Mouse (Mus musculus) bone marrow, adult 2 months (tissue): Measurements from ENCODE around the gene Sbno2. TPM values are rescaled to one million over a fixed set of nuclear protein-coding genes. Genes with fewer than 3 reads are reported as not detected.
"Not testable (repeated sequence)": the region's sequence is repeated elsewhere in the genome, so short reads cannot be mapped to it uniquely, and the experiment has no call there.

Experiments
- H3K27ac ChIP-seq: fragments of 200-500 bp; 2 replicates; pipeline ENCODE4 v1.5.1; 2012; ENCODE audit warnings: low read depth, mild to moderate bottlenecking, control low read depth, inconsistent platforms, low read length; ENCODE audit not compliant: control insufficient read depth, poor library complexity, insufficient read depth
- H3K4me1 ChIP-seq: fragments of 200-500 bp; 2 replicates; pipeline ENCODE4 v1.6.1; 2011; ENCODE audit warnings: low read length; ENCODE audit not compliant: control insufficient read depth, insufficient read depth
- H3K4me3 ChIP-seq: fragments of 200-500 bp; replicated peaks from 2 replicates; pipeline ENCODE3; 2011; ENCODE audit warnings: mild to moderate bottlenecking, low read depth, low read length, control low read depth; ENCODE audit not compliant: control insufficient read depth
- CTCF ChIP-seq: fragments of 200-500 bp; IDR thresholded peaks from 2 replicates; pipeline ENCODE4 v1.5.1; 2011; ENCODE audit warnings: low read length, control low read depth; ENCODE audit not compliant: control insufficient read depth, insufficient read depth
- POLR2A ChIP-seq: fragments of 200-500 bp; IDR thresholded peaks from 2 replicates; pipeline ENCODE4 v1.6.1; 2011; ENCODE audit warnings: low read depth, mild to moderate bottlenecking, control low read depth, low read length, borderline replicate concordance; ENCODE audit not compliant: control insufficient read depth
- WGBS: fragments of 180-500 bp; shearing (Covaris S2); methylation state at CpG from one replicate; pipeline ENCODE4 v1.1.7; 2018; 5-methylcytosine and 5-hydroxymethylcytosine counted together
- polyA plus RNA-seq: library from polyadenylated mRNA; stranded (reverse); fragments of >200 nt; gene quantifications from 2 replicates; pipeline ENCODE4 v1.2.4, GENCODE M21; 2011; ENCODE audit warnings: low replicate concordance; ENCODE audit not compliant: missing spikeins, insufficient read depth, insufficient read length

Sbno2 gene
- polyA plus RNA-seq, 1 experiment: 83.8 TPM

DNA sequence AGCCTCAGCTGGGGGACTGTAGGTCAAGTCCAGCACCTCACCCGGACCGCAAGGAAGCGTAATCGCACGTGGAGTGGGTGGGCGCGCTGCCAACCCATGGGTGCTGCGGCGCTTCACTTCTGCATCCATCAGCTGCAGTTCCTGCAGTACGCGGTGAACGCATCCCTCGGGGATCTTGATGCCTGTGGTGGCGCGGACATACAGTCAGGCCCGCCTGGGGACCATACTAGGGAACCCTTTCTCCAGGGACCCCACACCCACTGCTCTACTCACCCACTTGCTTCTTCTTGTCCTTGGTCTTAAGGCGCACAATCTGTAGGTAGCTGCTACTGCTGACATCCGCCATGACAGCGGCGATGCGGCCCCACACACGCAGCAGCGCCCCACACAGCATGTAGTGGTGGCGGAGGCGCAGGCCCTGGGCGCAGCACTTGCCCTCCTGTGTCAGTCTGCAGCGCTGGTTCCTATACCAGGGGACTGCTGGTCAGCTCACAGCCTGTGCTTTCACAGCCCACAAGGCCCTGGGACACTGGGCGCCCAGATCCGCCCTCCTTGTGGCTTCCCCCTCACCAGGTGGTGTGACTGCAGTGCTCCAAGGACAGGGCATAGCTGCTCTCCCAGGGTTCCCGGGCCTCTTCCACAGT is 47.6 kb downstream of the Sbno2 start:
- Histone ChIP-seq H3K4me1 (peaks cover 2% of the 10 kb centered on the region; the same call in 1 of the 2 replicates), H3K27ac (no peak overlapping the region), H3K4me3 (no peak overlapping the region)
- WGBS: 83% methylated on average over 30 of the region's 30 CpGs
- no peak for TF ChIP-seq POLR2A
- TF ChIP-seq CTCF: no peak

DNA sequence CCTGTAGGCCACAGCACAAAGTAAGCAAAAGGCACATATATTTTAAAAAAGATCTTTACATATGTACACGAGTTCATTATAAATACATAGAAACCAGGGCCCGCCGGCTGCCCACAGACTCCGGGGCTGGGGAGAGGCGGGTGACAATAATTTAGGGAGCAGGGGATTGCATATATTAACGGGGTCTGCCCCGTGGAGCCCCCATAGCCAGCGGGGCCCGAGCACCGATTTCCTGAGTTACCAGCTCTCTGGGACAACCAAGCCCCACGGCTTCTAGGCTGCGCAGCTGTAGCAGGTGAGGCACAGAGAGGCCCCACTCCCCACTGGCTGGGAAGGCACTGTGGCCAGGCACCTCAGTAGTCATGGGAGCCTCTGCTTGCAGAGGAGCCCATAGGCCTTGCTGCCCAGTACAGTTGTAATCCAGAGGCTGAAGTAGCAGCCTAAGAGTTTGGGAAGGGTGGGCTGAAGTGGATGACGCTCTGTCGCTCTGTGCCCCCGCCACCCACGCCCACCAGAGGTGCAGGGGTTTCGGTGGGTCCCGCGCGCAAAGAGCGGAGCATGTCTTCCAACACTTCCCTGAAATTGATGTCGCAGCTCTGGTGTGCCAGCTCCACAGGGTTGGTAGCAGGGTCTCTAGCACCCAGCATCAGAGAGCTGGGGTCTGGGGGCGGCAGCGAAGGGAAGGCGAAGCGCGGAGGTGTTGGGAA is 48.2 kb downstream of the Sbno2 start:
- WGBS: 92% methylated on average over 27 of the region's 27 CpGs
- H3K4me1 ChIP-seq: peaks cover 5% of the 10 kb centered on the region; the same call in 1 of the 2 replicates
- TF ChIP-seq CTCF (no peak), POLR2A (peak; percentile 15; the same call in 1 of the 2 replicates)

DNA sequence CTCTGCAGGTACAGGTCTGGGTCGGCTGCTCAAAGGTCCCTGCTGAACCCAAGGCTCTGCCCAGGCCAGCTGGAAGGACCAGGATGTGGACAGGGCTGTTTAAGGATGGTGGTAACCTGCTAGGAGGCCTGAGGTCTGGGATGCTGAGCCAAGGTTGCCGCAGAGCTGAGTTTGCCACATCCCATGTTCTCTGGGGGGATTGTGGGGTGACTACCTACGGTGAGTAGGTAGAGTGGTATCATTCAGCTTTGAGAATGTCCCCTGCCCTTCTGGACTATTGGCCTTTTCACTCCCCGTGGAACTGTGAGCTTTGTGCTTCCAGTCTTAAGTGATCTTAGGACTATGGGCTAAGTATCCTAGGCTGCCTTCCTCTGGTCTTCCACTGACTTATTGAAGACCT is 48.9 kb downstream of the Sbno2 start:
- Histone ChIP-seq H3K4me3 (no peak overlapping the region), H3K4me1 (peaks cover 5% of the 10 kb centered on the region; the same call in 1 of the 2 replicates), H3K27ac (no peak overlapping the region; the same call in 1 of the 2 replicates)
- no peak for TF ChIP-seq POLR2A
- TF ChIP-seq CTCF: no peak
- 84% methylated on average over 4 of the region's 4 CpGs for WGBS

More for the DNA sequence above, 48.2 kb downstream of the Sbno2 start:
- Histone ChIP-seq H3K27ac (no peak overlapping the region), H3K4me3 (no peak overlapping the region)

DNA sequence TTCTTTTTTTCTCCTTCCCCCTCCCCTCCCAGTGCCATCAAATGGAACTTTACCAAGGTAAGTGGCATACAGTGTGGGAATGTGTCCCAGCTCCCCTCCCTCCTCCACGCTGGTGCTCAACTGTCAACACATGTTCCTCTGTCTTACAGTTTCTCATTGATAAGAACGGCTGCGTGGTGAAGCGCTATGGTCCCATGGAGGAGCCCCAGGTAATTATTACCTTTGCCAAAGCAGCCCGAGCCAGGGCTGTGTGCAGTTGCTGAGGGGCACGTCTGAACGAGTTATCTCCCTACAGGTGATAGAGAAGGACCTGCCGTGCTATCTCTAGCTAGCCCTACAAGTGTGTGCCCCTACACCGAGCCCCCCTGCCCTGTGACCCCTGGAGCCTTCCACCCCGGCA is 49.5 kb downstream of the Sbno2 start:
- H3K4me3 ChIP-seq: no peak overlapping the region
- H3K4me1 ChIP-seq: peaks cover 6% of the 10 kb centered on the region; the same call in 1 of the 2 replicates
- TF ChIP-seq CTCF: no peak
- no peak for TF ChIP-seq POLR2A
- H3K27ac ChIP-seq: no peak overlapping the region
- WGBS: 58% methylated on average over 9 of the region's 10 CpGs

DNA sequence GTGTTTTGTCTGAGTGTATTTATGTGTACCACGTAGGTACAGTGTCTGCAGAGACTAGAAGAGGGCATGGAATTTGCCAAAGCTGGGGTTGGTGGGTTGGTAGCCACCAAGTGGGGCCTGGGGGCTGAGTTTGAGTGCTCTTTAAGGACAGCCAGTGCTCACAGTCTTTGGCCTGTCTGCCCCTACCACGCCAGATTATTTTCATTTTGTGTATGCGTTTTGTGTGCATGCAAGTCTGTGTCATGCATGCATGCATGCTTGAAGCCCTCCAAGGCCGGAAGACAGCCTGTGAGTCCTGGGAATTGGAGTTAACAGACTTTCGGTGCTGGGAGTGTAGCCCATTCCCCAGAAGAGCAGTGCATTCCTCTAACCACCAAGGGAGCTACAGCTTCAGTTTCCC is 50.0 kb downstream of the Sbno2 start:
- no peak overlapping the region for H3K4me3 ChIP-seq
- H3K4me1 ChIP-seq: peaks cover 6% of the 10 kb centered on the region; the same call in 1 of the 2 replicates
- WGBS: 70% methylated on average over 5 of the region's 5 CpGs
- H3K27ac ChIP-seq: no peak overlapping the region
- TF ChIP-seq CTCF (no peak), POLR2A (no peak)

DNA sequence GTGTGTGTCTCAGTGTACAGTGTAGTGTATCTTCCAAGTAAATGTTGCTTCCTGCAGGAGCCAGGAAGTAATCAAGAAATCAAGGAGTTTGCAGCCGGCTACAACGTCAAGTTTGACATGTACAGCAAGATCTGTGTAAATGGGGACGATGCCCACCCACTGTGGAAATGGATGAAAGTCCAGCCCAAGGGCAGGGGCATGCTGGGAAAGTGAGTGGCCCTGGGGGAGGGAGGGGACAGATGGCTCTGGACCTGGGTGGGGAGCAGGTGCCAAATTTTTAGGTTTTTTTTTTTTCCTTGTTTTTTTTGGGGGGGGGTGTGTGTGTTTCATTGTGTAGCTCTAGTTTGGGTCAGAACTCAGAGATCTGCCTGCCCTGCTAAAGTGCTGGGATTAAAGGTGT is 50.5 kb downstream of the Sbno2 start:
- not testable (repeated sequence) for H3K4me1 ChIP-seq, H3K27ac ChIP-seq
- H3K4me3 ChIP-seq: peak overlapping the region; percentile 84
- 6% methylated on average over 3 of the region's 3 CpGs for WGBS

DNA sequence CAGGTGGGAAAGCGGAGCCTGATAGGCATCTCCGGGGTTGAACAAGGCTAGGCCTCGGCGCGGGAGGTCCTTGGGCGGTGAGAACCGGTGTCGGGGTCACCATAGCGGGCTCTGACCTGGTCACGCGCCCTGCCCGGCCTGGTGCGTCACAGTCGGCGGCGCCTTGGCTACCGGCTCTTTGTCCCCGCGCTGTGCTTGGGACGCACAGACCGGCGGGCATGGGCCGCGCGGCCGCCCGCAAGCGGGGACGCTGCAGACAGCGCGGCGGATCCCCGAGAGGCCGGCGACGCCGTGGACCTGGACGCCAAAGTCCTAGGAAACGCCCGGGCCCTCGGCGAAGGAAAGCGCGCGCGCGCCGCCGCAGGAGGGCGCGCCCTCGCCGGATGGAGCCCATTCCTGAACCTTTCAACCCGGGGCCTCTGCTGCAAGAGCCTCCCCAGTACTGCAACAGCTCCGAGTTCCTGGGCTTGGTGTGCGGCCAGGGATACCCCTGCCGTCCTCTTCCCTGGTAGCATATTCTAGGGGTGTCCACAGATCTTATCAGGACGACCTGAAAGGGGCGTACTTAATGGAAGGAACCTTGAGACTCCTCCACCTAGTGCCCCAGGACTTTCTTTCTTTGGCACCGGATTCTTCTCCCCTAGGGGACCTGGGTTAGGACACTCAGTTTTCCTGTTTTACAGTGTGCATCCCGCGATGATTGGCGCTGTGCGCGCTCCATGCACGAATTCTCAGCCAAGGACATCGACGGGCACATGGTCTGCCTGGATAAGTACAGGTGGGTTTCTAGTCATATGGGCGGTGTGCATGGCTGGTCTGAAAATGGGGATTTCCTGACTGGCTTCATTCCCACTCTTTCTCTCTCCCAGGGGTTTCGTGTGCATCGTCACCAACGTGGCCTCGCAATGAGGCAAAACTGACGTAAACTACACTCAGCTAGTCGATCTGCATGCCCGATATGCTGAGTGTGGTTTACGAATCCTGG is 51.2 kb downstream of the Sbno2 start:
- TF ChIP-seq CTCF: peak; percentile 35; the same call in 1 of the 2 replicates
- peak; percentile 24; the same call in 1 of the 2 replicates for TF ChIP-seq POLR2A
- Histone ChIP-seq H3K4me1 (peaks cover 6% of the 10 kb centered on the region; the same call in 1 of the 2 replicates), H3K27ac (peak overlapping the region; percentile 97), H3K4me3 (peak overlapping the region; percentile 84)
- WGBS: under 1% methylated on average over 77 of the region's 77 CpGs
